Comparison of ENCODE assay signal across 17 mouse cellular contexts in genomic region chr3:32189956-32190355, GRCm38 (mm10).
A peak's percentile ranks its signal among the peaks of the same experiment; 100 is the strongest.
DNase-seq lines count a peak whose midpoint lies in the region; ATAC-seq lines count a peak whose summit lies in the region.
"Had no signal": no experiment of that assay in that cellular context is flagged by ENCODE, and none has a peak within 500 bp of the region (broad histone marks: within the 10 kb centered on the region; RNA-seq: fewer than 3 reads in every experiment).

No protein-coding gene starts in this region.

- no peaks in the 10 kb centered on the region for H3K4me1 ChIP-seq in midbrain, embryonic 11.5 days (ENCODE audit: control insufficient read depth, insufficient read depth, low read length)
- H3K4me1 ChIP-seq in midbrain, embryonic 10.5 days = no peaks in the 10 kb centered on the region
- H3K4me1 ChIP-seq in neural tube, embryonic 12.5 days = no peaks in the 10 kb centered on the region

- no peak for DNase-seq in midbrain, embryonic 11.5 days (ENCODE audit: low spot score, missing footprints)
- DNase-seq in midbrain, embryonic 10.5 days (ENCODE audit: low spot score) = no peak
- peak; percentile 27 for DNase-seq in mesoderm, embryonic 11.5 days (ENCODE audit: low read depth, low spot score)
- DNase-seq in c-Kit-positive CD71-positive TER-119-positive erythroid progenitor cells, embryonic 14.5 days (ENCODE audit: low spot score) = no peak
- DNase-seq in layer of hippocampus, postnatal 14 days (ENCODE audit: low spot score in 2 of 2) = no peak
- no peak for DNase-seq in thymus, postnatal 36 days
- DNase-seq: adrenal gland, postnatal 36 days; cerebellum, adult 2 months; gastrocnemius, adult 2 months; kidney, adult 9 months; kidney, postnatal 36 days; thymus, postnatal 14 days had no signal

- H3K27ac ChIP-seq in midbrain, embryonic 11.5 days (ENCODE audit: low read depth, low read length) = no peak overlapping the region
- no peak overlapping the region for H3K27ac ChIP-seq in midbrain, embryonic 10.5 days (replicated peaks)
- H3K27ac ChIP-seq in neural tube, embryonic 12.5 days = no peak overlapping the region
- H3K27ac ChIP-seq: embryonic facial prominence, embryonic 10.5 days; gastrocnemius, adult 2 months; heart, embryonic 13.5 days; liver, embryonic 14.5 days had no signal

- no peak overlapping the region for H3K9ac ChIP-seq in midbrain, embryonic 11.5 days (ENCODE audit: low read length)
- no peak overlapping the region for H3K9ac ChIP-seq in neural tube, embryonic 12.5 days
- H3K9ac ChIP-seq: heart, embryonic 13.5 days; liver, embryonic 14.5 days had no signal

- ATAC-seq in midbrain, embryonic 11.5 days (ENCODE audit: low FRiP score) = peak; percentile 63; the same call in 1 of the 2 replicates
- ATAC-seq in neural tube, embryonic 12.5 days (ENCODE audit: low FRiP score, low read depth) = peak; percentile 80

- H3K4me2 ChIP-seq in midbrain, embryonic 11.5 days = no peak overlapping the region
- H3K4me2 ChIP-seq in neural tube, embryonic 12.5 days (replicated peaks) = no peak overlapping the region
- H3K4me2 ChIP-seq: heart, embryonic 13.5 days had no signal

- 63% methylated on average over 5 of the region's 5 CpGs for WGBS in midbrain, embryonic 11.5 days
- WGBS in midbrain, embryonic 10.5 days = 81% methylated on average over 5 of the region's 5 CpGs
- WGBS in neural tube, embryonic 12.5 days = 53% methylated on average over 5 of the region's 5 CpGs

- H3K27me3 ChIP-seq in midbrain, embryonic 11.5 days (ENCODE audit: control insufficient read depth, insufficient read depth, low read length) = no peaks in the 10 kb centered on the region
- H3K27me3 ChIP-seq in midbrain, embryonic 10.5 days (ENCODE audit: low read depth, poor library complexity, severe bottlenecking) = no peaks in the 10 kb centered on the region
- H3K27me3 ChIP-seq in neural tube, embryonic 12.5 days (replicated peaks) = no peaks in the 10 kb centered on the region
- H3K27me3 ChIP-seq: CH12.LX; heart, embryonic 13.5 days had no signal

- H3K36me3 ChIP-seq in midbrain, embryonic 11.5 days (ENCODE audit: control insufficient read depth, insufficient read depth, low read length) = no peaks in the 10 kb centered on the region
- no peaks in the 10 kb centered on the region for H3K36me3 ChIP-seq in midbrain, embryonic 10.5 days
- no peaks in the 10 kb centered on the region for H3K36me3 ChIP-seq in neural tube, embryonic 12.5 days
- H3K36me3 ChIP-seq: embryonic facial prominence, embryonic 10.5 days; heart, embryonic 13.5 days had no signal

- H3K4me3 ChIP-seq in midbrain, embryonic 11.5 days (ENCODE audit: low read depth, low read length) = no peak overlapping the region
- no peak overlapping the region for H3K4me3 ChIP-seq in midbrain, embryonic 10.5 days
- no peak overlapping the region for H3K4me3 ChIP-seq in neural tube, embryonic 12.5 days
- H3K4me3 ChIP-seq: embryonic facial prominence, embryonic 10.5 days; gastrocnemius, adult 2 months; heart, embryonic 13.5 days had no signal

- H3K9me3 ChIP-seq in midbrain, embryonic 11.5 days (ENCODE audit: control insufficient read depth, low read length) = no peaks in the 10 kb centered on the region
- H3K9me3 ChIP-seq in midbrain, embryonic 10.5 days (replicated peaks) = no peaks in the 10 kb centered on the region
- H3K9me3 ChIP-seq in neural tube, embryonic 12.5 days = no peaks in the 10 kb centered on the region
- H3K9me3 ChIP-seq: embryonic facial prominence, embryonic 10.5 days; heart, embryonic 13.5 days had no signal
